Mouse (Mus musculus) c-Kit-positive CD71-negative TER-119-negative erythroid progenitor cells, embryonic 14.5 days (primary cell): ENCODE measurements at regions not wholly inside any gene's neighbourhood (a gene's known extent, or its start where the extent isn't known, plus 50 kb on each side); places are given as distances from the start of the nearest gene placed in this dataset.

Experiments
- DNase-seq: peaks from one replicate; pipeline ENCODE4 v3.0.0-alpha.2; 2013; ENCODE audit warnings: low read depth

- DNase-seq, result no peak
Measured at GRCm38 (mm10) chr17:14492936-14493335, 201.1 kb downstream of the Thbs2 start.

- no peak for DNase-seq
Measured at GRCm38 (mm10) chr17:14481746-14482145, 202.4 kb downstream of the Smoc2 start.

- no peak for DNase-seq
Measured at GRCm38 (mm10) chr17:14478938-14479505, 199.7 kb downstream of the Smoc2 start.

GRCm38 (mm10) chr17:14476707-14477106 is 197.4 kb downstream of the Smoc2 start:
- DNase-seq, result no peak

- no peak for DNase-seq
Measured at GRCm38 (mm10) chr17:14475778-14476647, 196.7 kb downstream of the Smoc2 start.

- DNase-seq, result no peak
Measured at GRCm38 (mm10) chr17:14475277-14475676, 196.0 kb downstream of the Smoc2 start.

GRCm38 (mm10) chr17:14468754-14469488 is 189.6 kb downstream of the Smoc2 start:
- no peak for DNase-seq

GRCm38 (mm10) chr17:14455251-14455743 is 176.0 kb downstream of the Smoc2 start:
- DNase-seq, result no peak
